Mouse (Mus musculus) urinary bladder, postnatal 0 days (tissue): ENCODE data around the gene Hsd17b6. TPM values are rescaled to one million over a fixed set of nuclear protein-coding genes. Genes with fewer than 3 reads are reported as not detected.

Source experiments
- polyA plus RNA-seq: library from polyadenylated mRNA; unstranded; fragments of >200 nt; fragmentation: Nextera tagmentation; extraction: Ambion mirVana; gene quantifications from 2 replicates; pipeline ENCODE4 v1.2.1, GENCODE M21; 2015

Hsd17b6 gene
- polyA plus RNA-seq = not detected in 2 replicates

GRCm38 (mm10) chr10:128007446-128007845 is at the start of gene Hsd17b6:
Gene Hsd17b6 (minus strand): TSS chr10:128007611.

GRCm38 (mm10) chr10:128015068-128015934 is 7.9 kb upstream of the Hsd17b6 start, which contains the start of gene Prim1:
Gene Prim1 (plus strand): TSS chr10:128015168.

Other genes starting within 250 kb of the Hsd17b6 start
- not detected in 2 replicates for gene Rdh1, start 247.9 kb downstream of the Hsd17b6 start, polyA plus RNA-seq
- not detected in 2 replicates for gene Rdh16f1, start 247.8 kb downstream of the Hsd17b6 start, polyA plus RNA-seq
- gene Rdh9, start 231.2 kb downstream of the Hsd17b6 start, polyA plus RNA-seq = 0.14 and 0.27 TPM in 2 replicates
- not detected in 2 replicates for gene Rdh16, start 206.5 kb downstream of the Hsd17b6 start, polyA plus RNA-seq
- gene Rdh19, start 157.7 kb downstream of the Hsd17b6 start, polyA plus RNA-seq = not detected in 2 replicates
- not detected in 2 replicates for gene Rdh16f2, start 141.1 kb downstream of the Hsd17b6 start, polyA plus RNA-seq
- 0.12 TPM in 1 of 2 replicates, not detected in the other for gene Rdh7, start 118.8 kb downstream of the Hsd17b6 start, polyA plus RNA-seq
- gene Sdr9c7, start 109.1 kb downstream of the Hsd17b6 start, polyA plus RNA-seq = 0.07 TPM in 1 of 2 replicates, not detected in the other
- 18.1 and 22.6 TPM in 2 replicates for gene Prim1, start 7.6 kb upstream of the Hsd17b6 start, polyA plus RNA-seq
- gene Naca, start 28.0 kb upstream of the Hsd17b6 start, polyA plus RNA-seq = 648 and 722 TPM in 2 replicates
- 280 and 335 TPM in 2 replicates for gene Ptges3, start 51.3 kb upstream of the Hsd17b6 start, polyA plus RNA-seq
- gene Atp5b, start 75.7 kb upstream of the Hsd17b6 start, polyA plus RNA-seq = 2,155 and 2,375 TPM in 2 replicates
- 6.9 and 7.2 TPM in 2 replicates for gene Baz2a, start 84.0 kb upstream of the Hsd17b6 start, polyA plus RNA-seq
- 28.2 and 31.3 TPM in 2 replicates for gene Rbms2, start 172.7 kb upstream of the Hsd17b6 start, polyA plus RNA-seq
- gene Gls2, start 186.8 kb upstream of the Hsd17b6 start, polyA plus RNA-seq = 0.37 and 0.49 TPM in 2 replicates
- gene Spryd4, start 204.2 kb upstream of the Hsd17b6 start, polyA plus RNA-seq = 20.3 and 21.2 TPM in 2 replicates
- not detected in 2 replicates for gene Mip, start 218.2 kb upstream of the Hsd17b6 start, polyA plus RNA-seq
- 10.5 and 13.6 TPM in 2 replicates for gene Timeless, start 224.5 kb upstream of the Hsd17b6 start, polyA plus RNA-seq
- 0.12 TPM in 1 of 2 replicates, not detected in the other for gene Apon, start 246.5 kb upstream of the Hsd17b6 start, polyA plus RNA-seq